Mouse (Mus musculus) hindbrain, embryonic 16.5 days (tissue): Measurements from ENCODE around the gene Cox16. TPM values are rescaled to one million over a fixed set of nuclear protein-coding genes. Genes with fewer than 3 reads are reported as not detected.

Experiments
- polyA plus RNA-seq: library from polyadenylated mRNA; unstranded; fragments of >200 nt; fragmentation: Nextera tagmentation; extraction: Ambion mirVana; gene quantifications from 2 replicates; pipeline ENCODE4 v1.2.1, GENCODE M21; 2015

Cox16 gene
- polyA plus RNA-seq, 1 experiment from 2014 or later: 113 TPM

Other genes with a start within 250 kb of the Cox16 start
- 11.2 and 11.7 TPM in 2 replicates for gene Slc8a3, start 151.9 kb downstream of the Cox16 start, polyA plus RNA-seq
- gene Gm4787, start 105.7 kb downstream of the Cox16 start, polyA plus RNA-seq: 0.21 TPM in 2 replicates
- gene Adam4, start 63.2 kb downstream of the Cox16 start, polyA plus RNA-seq: 0.32 and 0.46 TPM in 2 replicates
- 42.5 and 44.7 TPM in 2 replicates for gene Gm20498, start 47.8 kb upstream of the Cox16 start, polyA plus RNA-seq
- gene Synj2bp, start 47.8 kb upstream of the Cox16 start, polyA plus RNA-seq: 30.3 and 35.3 TPM in 2 replicates
- 0.88 and 0.95 TPM in 2 replicates for gene Adam21, start 83.3 kb upstream of the Cox16 start, polyA plus RNA-seq
- 38.1 and 40.2 TPM in 2 replicates for gene Med6, start 109.9 kb upstream of the Cox16 start, polyA plus RNA-seq
- gene Ttc9, start 146.1 kb upstream of the Cox16 start, polyA plus RNA-seq: 19.3 TPM in 2 replicates